Mouse (Mus musculus) E14TG2a.4 (cell line): ENCODE measurements around the gene Zfp663.
A peak's percentile ranks its signal among the peaks of the same experiment; 100 is the strongest.

ENCODE experiments used
- H3K27me3 ChIP-seq: 2 replicates; pipeline ENCODE4 v1.6.1; 2014; ENCODE audit warnings: low read length, control low read depth; ENCODE audit not compliant: insufficient read depth
- H3K36me3 ChIP-seq: 2 replicates; pipeline ENCODE4 v1.6.1; 2014; ENCODE audit warnings: low read length, control low read depth; ENCODE audit not compliant: insufficient read depth
- H3K4me1 ChIP-seq: replicated peaks from 2 replicates; pipeline ENCODE4 v1.6.1; 2014; ENCODE audit warnings: low read depth, low read length, control low read depth
- H3K4me3 ChIP-seq: replicated peaks from 2 replicates; pipeline ENCODE4 v1.5.1; 2014; ENCODE audit warnings: mild to moderate bottlenecking, low read length
- H3K9me3 ChIP-seq: 2 replicates; pipeline ENCODE4 v1.6.1; 2014; ENCODE audit warnings: low read length, control low read depth
- CTCF ChIP-seq: conservative IDR thresholded peaks from 2 replicates; pipeline ENCODE4 v1.5.1; 2014; ENCODE audit warnings: low read length
- NANOG ChIP-seq: IDR thresholded peaks from 2 replicates; pipeline ENCODE4 v1.6.1; 2014; ENCODE audit warnings: borderline replicate concordance, low read length, mixed read lengths
- POU5F1 ChIP-seq: IDR thresholded peaks from 2 replicates; pipeline ENCODE4 v1.6.1; 2014; ENCODE audit warnings: low read length, borderline replicate concordance

The Zfp663 gene

DNA sequence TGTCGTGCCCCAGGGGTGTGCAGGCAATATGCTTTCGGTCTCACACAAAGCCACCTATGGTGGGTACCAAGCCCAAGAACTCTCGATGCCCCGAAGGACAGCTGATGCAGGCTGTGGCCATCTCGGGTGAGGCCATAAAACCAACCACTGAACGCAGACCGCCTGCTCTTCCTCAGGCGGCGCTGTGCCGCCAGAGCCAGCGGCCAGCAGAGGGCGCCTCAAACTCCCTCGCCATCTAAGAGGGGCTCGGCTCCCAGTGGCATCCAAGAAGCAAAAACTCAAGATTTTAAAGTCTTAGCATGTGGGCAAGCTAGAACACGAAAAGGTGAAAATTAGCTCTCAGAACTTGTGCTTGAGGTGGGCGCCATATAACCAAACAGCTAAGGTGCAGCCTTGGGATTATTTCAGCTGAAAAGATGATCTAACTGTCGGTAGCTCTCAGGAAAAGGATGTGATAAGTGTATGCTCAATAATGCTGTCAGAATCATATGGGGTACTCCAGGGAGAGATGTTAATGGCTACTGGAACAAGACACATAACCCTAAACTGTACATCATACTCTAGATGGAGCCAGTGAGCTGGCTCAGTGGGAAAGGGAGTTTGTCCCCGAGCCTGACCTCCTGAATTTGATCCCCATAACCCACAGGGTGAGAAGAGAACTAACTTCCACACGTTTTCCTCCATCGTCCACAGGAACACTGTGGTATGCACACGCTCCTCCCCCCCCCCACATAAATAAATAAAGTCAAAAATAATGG lies 4.0 kb downstream of the Zfp663 start:
- 0 out of 2 replicates have a peak overlapping the region, but pooled peaks have one; percentile 18 for H3K4me3 ChIP-seq
- H3K27me3 ChIP-seq = peaks cover 47% of the 10 kb centered on the region
- H3K36me3 ChIP-seq = no peaks in the 10 kb centered on the region
- TF ChIP-seq NANOG (no peak), CTCF (peak; percentile 75)
- H3K9me3 ChIP-seq = no peaks in the 10 kb centered on the region
- H3K4me1 ChIP-seq = peaks cover 28% of the 10 kb centered on the region

- no peaks in the 10 kb centered on the region for H3K9me3 ChIP-seq
- peaks cover 22% of the 10 kb centered on the region for H3K4me1 ChIP-seq
- H3K4me3 ChIP-seq = 0 out of 2 replicates have a peak overlapping the region, but pooled peaks have one; percentile 18
- peaks cover 37% of the 10 kb centered on the region for H3K27me3 ChIP-seq
- peak; percentile 56 for TF ChIP-seq CTCF
- no peak for TF ChIP-seq POU5F1
- H3K36me3 ChIP-seq = no peaks in the 10 kb centered on the region
Observed at GRCm38 (mm10) chr2:165363282-165363681, 5.2 kb downstream of the Zfp663 start.

DNA sequence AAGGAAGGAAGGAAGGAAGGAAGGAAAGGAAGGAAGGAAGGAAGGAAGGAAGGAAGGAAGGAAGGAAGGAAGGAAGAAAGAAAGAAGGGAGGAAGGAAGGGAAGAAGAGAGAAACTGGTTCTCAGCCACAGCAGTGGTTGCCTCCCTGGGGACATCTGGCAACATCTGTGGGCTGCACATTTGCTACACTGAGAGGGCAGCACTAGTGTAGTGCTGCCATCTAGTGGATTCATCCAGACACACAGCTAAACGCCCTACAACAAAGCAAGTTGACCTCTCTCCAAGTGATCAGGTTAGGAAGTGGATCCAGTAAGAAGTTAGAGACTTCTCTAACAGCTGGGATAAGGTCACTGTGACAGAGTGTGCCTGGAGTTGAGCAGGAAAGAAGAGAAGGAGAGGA lies 7.7 kb downstream of the Zfp663 start:
- Histone ChIP-seq H3K36me3 (no peaks in the 10 kb centered on the region), H3K27me3 (peaks cover 33% of the 10 kb centered on the region)
- TF ChIP-seq NANOG = no peak
- TF ChIP-seq CTCF = peak; percentile 64

GRCm38 (mm10) chr2:165351828-165352513 lies 16.6 kb downstream of the Zfp663 start:
- peaks cover 42% of the 10 kb centered on the region for H3K27me3 ChIP-seq
- no peaks in the 10 kb centered on the region for H3K36me3 ChIP-seq
- H3K4me3 ChIP-seq = no peak overlapping the region
- H3K4me1 ChIP-seq = 0 out of 2 replicates have a peak, but pooled peaks cover 8% of the 10 kb centered on the region
- TF ChIP-seq CTCF (no peak), NANOG (no peak), POU5F1 (no peak)
- 0 out of 2 replicates have a peak, but pooled peaks cover 7% of the 10 kb centered on the region for H3K9me3 ChIP-seq

More for the DNA sequence above, 7.7 kb downstream of the Zfp663 start:
- H3K9me3 ChIP-seq = no peaks in the 10 kb centered on the region
- peaks cover 12% of the 10 kb centered on the region for H3K4me1 ChIP-seq
- no peak overlapping the region for H3K4me3 ChIP-seq

DNA sequence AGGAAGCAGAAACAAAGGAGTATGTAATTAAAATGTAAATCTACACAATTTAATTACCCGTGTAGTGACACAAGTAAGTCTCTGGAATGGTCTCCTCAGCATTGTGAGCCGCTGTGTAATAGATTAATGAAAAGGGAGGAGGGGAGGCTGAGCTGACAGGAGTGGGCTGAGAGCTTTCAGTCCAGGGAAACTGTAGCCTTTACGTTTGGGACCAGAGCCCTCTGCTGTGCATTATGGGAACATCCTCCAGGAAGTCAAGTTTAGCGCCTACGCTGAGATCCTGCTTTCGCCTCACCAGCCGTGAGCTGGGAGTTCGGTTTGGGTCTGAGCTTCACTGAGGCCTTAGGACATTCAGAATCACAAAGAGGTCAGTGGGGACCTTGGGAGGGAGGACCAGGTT lies 19.1 kb downstream of the Zfp663 start:
- Histone ChIP-seq H3K4me3 (no peak overlapping the region), H3K9me3 (0 out of 2 replicates have a peak, but pooled peaks cover 7% of the 10 kb centered on the region), H3K27me3 (peaks cover 40% of the 10 kb centered on the region), H3K4me1 (0 out of 2 replicates have a peak, but pooled peaks cover 6% of the 10 kb centered on the region), H3K36me3 (no peaks in the 10 kb centered on the region)
- peak; percentile 28 for TF ChIP-seq CTCF
- TF ChIP-seq NANOG = no peak

- Histone ChIP-seq H3K4me3 (no peak overlapping the region), H3K9me3 (no peaks in the 10 kb centered on the region)
Observed at GRCm38 (mm10) chr2:165346180-165346579, 22.3 kb downstream of the Zfp663 start.

GRCm38 (mm10) chr2:165337191-165337590 lies 31.3 kb downstream of the Zfp663 start:
- TF ChIP-seq POU5F1 (no peak), CTCF (peak; percentile 53)
- no peak overlapping the region for H3K4me3 ChIP-seq
- no peaks in the 10 kb centered on the region for H3K9me3 ChIP-seq
- peaks cover 10% of the 10 kb centered on the region; the same call in 1 of the 2 replicates for H3K27me3 ChIP-seq
- H3K4me1 ChIP-seq = peaks cover 7% of the 10 kb centered on the region
- no peaks in the 10 kb centered on the region for H3K36me3 ChIP-seq

More at GRCm38 (mm10) chr2:165346180-165346579, 22.3 kb downstream of the Zfp663 start:
- Histone ChIP-seq H3K4me1 (0 out of 2 replicates have a peak, but pooled peaks cover 6% of the 10 kb centered on the region), H3K27me3 (peaks cover 19% of the 10 kb centered on the region), H3K36me3 (no peaks in the 10 kb centered on the region)
- TF ChIP-seq NANOG = no peak
- no peak for TF ChIP-seq CTCF
- TF ChIP-seq POU5F1 = no peak

DNA sequence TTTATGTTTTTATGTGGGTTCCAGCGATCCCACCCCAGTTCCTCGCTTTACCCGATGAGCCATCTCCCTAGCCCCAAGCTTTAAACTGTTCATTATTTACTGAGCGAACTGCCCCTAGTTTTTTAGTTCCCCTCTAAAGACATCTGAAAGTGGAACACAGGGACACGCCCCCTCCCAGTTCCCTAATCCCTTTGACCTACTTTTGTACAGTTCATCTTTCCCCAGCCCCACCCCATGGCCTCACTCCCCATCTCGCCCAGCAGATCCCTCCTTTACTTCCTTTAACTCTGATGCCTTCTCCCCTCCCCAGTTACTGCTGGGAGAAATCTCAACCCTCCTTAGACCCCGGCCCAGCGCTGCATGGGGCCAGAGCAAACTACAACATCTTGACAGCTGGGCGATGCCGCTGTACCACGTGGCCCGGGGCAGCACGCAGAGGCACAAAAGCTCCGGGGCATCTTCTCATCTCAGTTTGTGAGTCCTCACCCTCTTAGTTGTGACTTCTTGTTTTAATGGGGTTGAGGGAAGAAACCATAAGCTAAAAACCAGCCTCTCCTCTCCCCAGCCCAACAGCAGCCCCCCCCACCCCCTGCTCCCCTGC lies 35.8 kb downstream of the Zfp663 start:
- Histone ChIP-seq H3K9me3 (no peaks in the 10 kb centered on the region), H3K4me1 (peaks cover 7% of the 10 kb centered on the region), H3K4me3 (no peak overlapping the region), H3K27me3 (peaks cover 13% of the 10 kb centered on the region), H3K36me3 (no peaks in the 10 kb centered on the region)
- TF ChIP-seq CTCF (no peak), POU5F1 (no peak), NANOG (no peak)
